Mouse (Mus musculus): ENCODE measurements around the gene Spen. TPM values are rescaled to one million over a fixed set of nuclear protein-coding genes. Genes with fewer than 3 reads are reported as not detected.
"Not testable (repeated sequence)": the region's sequence is repeated elsewhere in the genome, so short reads cannot be mapped to it uniquely, and the experiment has no call there.

Gene Spen
- polyA plus RNA-seq, 1 experiment = 27.1 TPM

DNA sequence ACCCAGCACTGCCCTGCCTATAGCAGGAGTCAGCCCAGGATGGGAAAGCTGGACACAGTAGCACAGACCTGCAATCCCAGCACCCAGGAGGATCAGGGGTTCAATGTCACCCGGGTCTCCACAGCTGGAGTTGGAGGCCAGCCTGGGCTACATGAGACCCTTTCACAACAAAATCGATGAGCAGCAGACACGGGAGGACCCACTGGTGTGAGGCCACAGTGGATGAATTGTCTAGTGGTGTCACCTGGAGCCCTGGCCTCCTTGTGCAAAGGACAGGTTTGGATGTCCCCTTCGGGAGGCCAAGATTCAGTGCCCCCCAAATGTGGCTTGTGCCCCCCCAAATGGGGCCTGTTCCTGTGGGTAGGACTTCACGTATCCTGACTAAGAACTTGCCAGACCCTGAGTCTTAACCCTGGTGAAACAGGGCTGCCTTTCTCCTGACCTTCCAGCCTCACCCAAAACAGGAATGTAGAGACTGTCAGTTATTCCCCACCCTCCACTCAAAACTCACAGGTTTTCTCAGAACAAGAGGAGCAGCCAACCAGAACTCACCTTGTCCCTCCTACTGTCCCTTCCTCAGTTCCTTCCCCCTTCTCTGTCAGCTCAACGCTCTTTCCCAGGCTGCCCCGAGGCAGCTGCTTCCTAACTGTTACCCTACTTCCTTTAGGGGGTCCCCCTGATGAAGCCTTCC is 34.4 kb upstream of the Spen start:
- 59% methylated on average over 7 of the region's 7 CpGs for WGBS
- DNase-seq = peak; percentile 44
- Histone ChIP-seq H3K4me1 (ENCODE audit: control insufficient read depth, insufficient read depth, low read length) (peaks cover 22% of the 10 kb centered on the region), H3K4me3 (replicated peaks; ENCODE audit: extremely low read depth, low read depth, low read length) (no peak overlapping the region)
- TF ChIP-seq POLR2A (IDR thresholded peaks at IDR 0.05; ENCODE audit: borderline replicate concordance, extremely low read depth, low read depth, low read length) (no peak), CTCF (IDR thresholded peaks at IDR 0.05; ENCODE audit: insufficient read depth, low read length) (no peak)

DNA sequence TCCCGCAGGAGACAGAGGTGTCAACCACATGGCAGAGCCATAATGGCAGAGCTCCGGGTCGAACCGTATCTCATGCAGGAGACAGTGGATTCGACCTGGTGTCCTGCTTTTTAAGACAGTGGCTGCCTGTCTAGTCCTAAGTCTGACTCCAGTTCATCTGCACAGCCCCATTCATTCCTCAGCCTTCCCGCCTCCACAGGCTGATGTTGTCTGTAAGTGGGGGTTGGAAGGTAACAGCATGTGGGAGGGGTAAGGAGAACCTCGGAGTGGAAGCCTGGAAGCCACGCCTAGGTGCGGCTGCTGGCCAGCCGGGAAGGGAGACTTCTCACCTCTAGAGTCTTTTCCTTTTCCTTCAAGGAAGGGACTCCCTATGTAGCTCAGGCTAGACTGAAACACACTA is 33.5 kb upstream of the Spen start:
- 68% methylated on average over 10 of the region's 10 CpGs for WGBS
- DNase-seq = peak; percentile 45
- TF ChIP-seq CTCF (IDR thresholded peaks at IDR 0.05; ENCODE audit: insufficient read depth, low read length) (no peak), POLR2A (IDR thresholded peaks at IDR 0.05; ENCODE audit: borderline replicate concordance, extremely low read depth, low read depth, low read length) (no peak)
- Histone ChIP-seq H3K4me1 (ENCODE audit: control insufficient read depth, insufficient read depth, low read length) (peaks cover 22% of the 10 kb centered on the region), H3K4me3 (replicated peaks; ENCODE audit: extremely low read depth, low read depth, low read length) (no peak overlapping the region)

DNA sequence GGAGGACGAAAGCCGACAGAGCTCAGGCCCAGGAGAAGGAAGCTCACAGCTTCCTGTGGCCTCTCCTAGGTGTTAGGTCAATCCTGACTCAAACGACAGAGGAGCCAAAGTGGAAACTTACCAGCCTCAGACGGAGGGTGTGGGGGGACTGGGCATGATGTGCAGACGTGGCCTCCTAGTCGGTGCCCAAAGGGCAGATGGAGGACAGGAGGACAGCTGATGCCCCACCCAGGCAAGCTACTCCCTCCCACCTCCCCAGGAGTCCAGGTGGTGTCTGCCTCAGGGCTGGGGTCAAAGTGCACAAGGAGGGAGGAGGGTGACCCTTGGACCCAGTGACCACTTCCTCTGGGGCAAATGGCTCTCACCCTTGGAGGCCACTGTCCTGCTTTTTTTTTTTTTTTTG is 32.9 kb upstream of the Spen start:
- TF ChIP-seq POLR2A (IDR thresholded peaks at IDR 0.05; ENCODE audit: borderline replicate concordance, extremely low read depth, low read depth, low read length) (no peak), CTCF (IDR thresholded peaks at IDR 0.05; ENCODE audit: insufficient read depth, low read length) (no peak)
- Histone ChIP-seq H3K4me3 (replicated peaks; ENCODE audit: extremely low read depth, low read depth, low read length) (no peak overlapping the region), H3K4me1 (ENCODE audit: control insufficient read depth, insufficient read depth, low read length) (peaks cover 22% of the 10 kb centered on the region)
- WGBS = 37% methylated on average over 6 of the region's 6 CpGs
- DNase-seq = peak; percentile 20

DNA sequence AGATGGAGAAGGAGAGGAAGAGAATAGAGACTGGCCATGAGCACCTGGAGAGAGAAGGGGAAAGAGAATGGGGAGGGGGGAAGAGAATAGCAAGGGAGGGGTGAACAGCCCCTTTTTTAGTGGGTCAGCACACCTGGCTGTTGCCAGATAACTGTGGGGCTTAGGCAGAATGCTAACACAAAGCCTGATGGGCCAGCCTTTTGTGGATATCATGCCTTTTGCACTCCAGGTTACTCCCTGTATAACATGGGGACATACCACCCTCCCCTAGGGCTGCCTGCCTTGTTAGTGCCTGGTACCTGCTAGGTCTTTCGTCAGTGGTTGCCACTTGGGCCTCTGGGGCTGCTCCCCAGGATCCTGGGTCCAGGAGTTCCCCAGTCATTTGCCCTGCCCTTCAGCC is 32.4 kb upstream of the Spen start:
- WGBS = 88% methylated on average over 1 of the region's 1 CpGs
- Histone ChIP-seq H3K4me1 (ENCODE audit: control insufficient read depth, insufficient read depth, low read length) (peaks cover 22% of the 10 kb centered on the region), H3K4me3 (replicated peaks; ENCODE audit: extremely low read depth, low read depth, low read length) (no peak overlapping the region)
- TF ChIP-seq POLR2A (IDR thresholded peaks at IDR 0.05; ENCODE audit: borderline replicate concordance, extremely low read depth, low read depth, low read length) (no peak), CTCF (IDR thresholded peaks at IDR 0.05; ENCODE audit: insufficient read depth, low read length) (no peak)
- no peak for DNase-seq

DNA sequence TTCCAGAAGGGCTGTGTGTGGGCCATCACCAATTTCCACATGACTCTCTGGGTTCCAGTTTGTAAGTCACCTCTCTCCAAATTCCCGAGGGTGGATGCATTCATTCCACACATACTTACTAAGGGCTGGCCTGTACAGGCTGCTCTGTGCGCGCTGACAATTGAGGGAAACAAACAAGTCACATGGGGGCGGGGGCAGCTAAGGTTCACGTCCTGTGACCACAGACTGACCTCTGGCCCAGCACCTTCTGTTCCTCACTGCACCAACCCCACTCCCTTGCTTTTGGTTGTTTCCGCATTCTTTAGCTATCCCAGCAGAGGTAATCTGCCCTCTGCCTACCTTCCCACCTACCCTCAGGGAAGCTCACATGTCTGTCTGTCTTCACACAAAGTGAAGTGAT is 31.6 kb upstream of the Spen start:
- 32% methylated on average over 6 of the region's 6 CpGs for WGBS
- no peak overlapping the region for H3K4me3 ChIP-seq (replicated peaks; ENCODE audit: extremely low read depth, low read depth, low read length)
- DNase-seq = peak; percentile 51
- peaks cover 24% of the 10 kb centered on the region for H3K4me1 ChIP-seq (ENCODE audit: control insufficient read depth, insufficient read depth, low read length)
- TF ChIP-seq CTCF (IDR thresholded peaks at IDR 0.05; ENCODE audit: insufficient read depth, low read length) (no peak), POLR2A (IDR thresholded peaks at IDR 0.05; ENCODE audit: borderline replicate concordance, extremely low read depth, low read depth, low read length) (no peak)

DNA sequence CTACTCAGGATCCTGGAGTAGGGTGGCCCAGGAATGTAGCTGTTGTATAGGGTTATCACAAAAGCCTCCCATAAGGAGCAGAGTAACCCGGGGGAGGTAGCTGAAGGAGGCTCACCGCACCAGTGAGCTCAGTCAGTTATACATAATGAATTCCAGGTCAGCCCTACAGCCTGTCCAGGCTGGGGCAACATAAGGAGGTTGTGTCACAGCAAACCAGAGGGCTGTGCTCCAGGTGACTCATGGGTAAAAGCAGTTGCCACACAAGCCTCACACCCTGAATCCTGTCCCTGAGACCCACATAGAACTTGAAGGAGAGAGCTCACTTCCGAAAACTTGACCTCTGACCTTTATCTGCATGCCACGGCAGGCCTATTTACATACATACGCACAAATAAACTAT is 30.6 kb upstream of the Spen start:
- Histone ChIP-seq H3K4me3 (replicated peaks; ENCODE audit: extremely low read depth, low read depth, low read length) (no peak overlapping the region), H3K4me1 (ENCODE audit: control insufficient read depth, insufficient read depth, low read length) (peaks cover 23% of the 10 kb centered on the region)
- DNase-seq = no peak
- 83% methylated on average over 5 of the region's 5 CpGs for WGBS
- no peak for TF ChIP-seq CTCF (IDR thresholded peaks at IDR 0.05; ENCODE audit: insufficient read depth, low read length)
- no peak for TF ChIP-seq POLR2A (IDR thresholded peaks at IDR 0.05; ENCODE audit: borderline replicate concordance, extremely low read depth, low read depth, low read length)

DNA sequence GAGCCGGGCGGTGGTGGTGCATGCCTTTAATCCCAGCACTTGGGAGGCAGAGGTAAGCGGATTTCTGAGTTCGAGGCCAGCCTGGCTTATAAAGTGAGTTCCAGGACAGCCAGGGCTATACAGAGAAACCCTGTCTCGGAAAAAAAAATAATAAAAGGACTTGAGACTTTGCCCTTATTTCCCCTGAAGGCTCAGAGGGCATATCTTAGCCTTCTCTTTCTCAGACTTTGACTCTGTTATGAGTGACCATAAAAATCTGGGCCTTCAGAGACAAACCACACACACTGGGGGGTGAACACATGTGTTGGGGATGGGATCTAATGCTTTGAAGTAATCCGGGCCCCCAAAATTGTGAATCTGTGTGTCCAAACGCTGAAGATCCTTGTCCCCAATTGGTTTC is 28.8 kb upstream of the Spen start:
- not testable (repeated sequence) for DNase-seq
- WGBS = 94% methylated on average over 7 of the region's 7 CpGs

DNA sequence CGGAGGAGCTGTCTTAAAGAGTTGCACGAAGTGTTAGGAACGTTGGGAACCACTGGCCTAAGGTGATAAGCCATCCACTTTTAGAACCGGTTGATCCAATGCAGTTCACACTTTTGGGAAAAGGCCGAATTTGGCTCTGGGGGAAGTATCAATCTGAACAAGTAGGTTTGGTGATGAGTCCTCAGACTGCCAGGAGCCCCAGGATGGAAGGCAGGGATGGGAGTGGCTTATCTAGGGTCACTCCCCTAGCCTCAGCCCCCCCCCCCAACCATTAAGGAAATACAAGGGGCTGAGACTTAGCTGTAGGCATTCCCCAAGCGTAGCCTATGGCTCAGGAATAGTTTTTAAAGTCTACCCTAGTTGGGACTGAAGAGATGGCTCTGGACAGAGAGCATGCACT is 27.8 kb upstream of the Spen start:
- WGBS = 90% methylated on average over 6 of the region's 6 CpGs

More for the DNA sequence above, 28.8 kb upstream of the Spen start:
- H3K4me3 ChIP-seq (replicated peaks; ENCODE audit: extremely low read depth, low read depth, low read length) = not testable (repeated sequence)
- peaks cover 16% of the 10 kb centered on the region for H3K4me1 ChIP-seq (ENCODE audit: control insufficient read depth, insufficient read depth, low read length)

DNA sequence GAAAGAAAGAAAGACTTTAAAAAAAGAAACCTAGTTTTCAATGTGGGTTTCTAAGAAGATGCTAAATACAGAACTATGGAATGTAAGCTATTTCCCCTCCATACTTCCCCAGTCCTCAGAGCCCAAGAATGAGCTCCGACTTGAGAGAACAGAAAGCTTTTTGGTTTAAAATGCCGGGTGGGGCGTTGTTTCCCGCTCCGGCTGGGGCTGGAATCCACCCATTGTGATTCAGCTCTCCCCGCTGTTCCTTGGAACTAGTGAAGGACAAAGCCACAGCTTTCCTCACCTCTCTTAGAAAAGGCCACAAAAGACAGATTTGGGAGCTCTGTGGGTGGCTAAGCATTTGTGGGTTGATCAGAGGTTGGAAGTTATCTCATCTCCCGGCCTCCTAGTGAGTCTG is 26.9 kb upstream of the Spen start:
- no peak overlapping the region for H3K4me3 ChIP-seq (replicated peaks; ENCODE audit: extremely low read depth, low read depth, low read length)
- 29% methylated on average over 7 of the region's 7 CpGs for WGBS
- DNase-seq = no peak
- peaks cover 11% of the 10 kb centered on the region for H3K4me1 ChIP-seq (ENCODE audit: control insufficient read depth, insufficient read depth, low read length)
- TF ChIP-seq CTCF (IDR thresholded peaks at IDR 0.05; ENCODE audit: insufficient read depth, low read length) (no peak), POLR2A (IDR thresholded peaks at IDR 0.05; ENCODE audit: borderline replicate concordance, extremely low read depth, low read depth, low read length) (no peak)

More for the DNA sequence above, 27.8 kb upstream of the Spen start:
- TF ChIP-seq CTCF (IDR thresholded peaks at IDR 0.05; ENCODE audit: insufficient read depth, low read length) = no peak
- Histone ChIP-seq H3K4me1 (ENCODE audit: control insufficient read depth, insufficient read depth, low read length) (peaks cover 14% of the 10 kb centered on the region), H3K4me3 (replicated peaks; ENCODE audit: extremely low read depth, low read depth, low read length) (no peak overlapping the region)
- no peak for DNase-seq

DNA sequence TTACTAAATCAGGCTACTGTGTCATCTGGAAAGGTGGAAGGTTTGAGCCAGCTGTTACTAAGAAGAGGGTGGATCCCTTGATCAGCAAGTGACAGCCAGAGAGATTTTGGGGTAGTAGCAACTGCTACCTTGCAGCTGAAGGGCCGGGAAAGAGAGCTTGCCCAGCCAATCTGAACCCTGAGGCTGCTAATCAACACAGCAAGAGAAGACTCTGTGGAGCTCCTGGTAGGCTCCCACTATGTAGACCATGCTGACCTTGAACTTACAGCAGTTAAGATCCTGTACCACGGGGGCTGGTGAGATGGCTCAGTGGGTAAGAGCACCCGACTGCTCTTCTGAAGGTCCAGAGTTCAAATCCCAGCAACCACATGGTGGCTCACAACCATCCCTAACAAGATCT is 26.3 kb upstream of the Spen start:
- no peak for TF ChIP-seq CTCF (IDR thresholded peaks at IDR 0.05; ENCODE audit: insufficient read depth, low read length)
- TF ChIP-seq POLR2A (IDR thresholded peaks at IDR 0.05; ENCODE audit: borderline replicate concordance, extremely low read depth, low read depth, low read length) = no peak
- 70% methylated on average over 3 of the region's 3 CpGs for WGBS
- Histone ChIP-seq H3K4me1 (ENCODE audit: control insufficient read depth, insufficient read depth, low read length) (peaks cover 5% of the 10 kb centered on the region), H3K4me3 (replicated peaks; ENCODE audit: extremely low read depth, low read depth, low read length) (no peak overlapping the region)
- no peak for DNase-seq

All from lung, adult 2 months (tissue).